Mouse (Mus musculus): ENCODE data around the gene Spata9.

- TF ChIP-seq GATA1 (IDR thresholded peaks at IDR 0.05; ENCODE audit: borderline replicate concordance, low read length) (no peak), FLI1 (IDR thresholded peaks at IDR 0.05; ENCODE audit: low read length) (no peak)
Observed at GRCm38 (mm10) chr13:75943189-75944043, 23.5 kb upstream of the Spata9 start, which contains the start of gene Rhobtb3.

Data from megakaryocyte, embryonic 14.5 days (primary cell).